Mouse (Mus musculus) intestine, embryonic 16.5 days (tissue): ENCODE results near the gene Sorcs2. TPM values are rescaled to one million over a fixed set of nuclear protein-coding genes. Genes with fewer than 3 reads are reported as not detected.

ENCODE experiments used
- ATAC-seq: fragments of 200-750 bp; cut with Nextera tagmentation; 2 replicates; pipeline ENCODE4 v1.8.0; 2017; ENCODE audit warnings: moderate TSS enrichment, moderate library complexity
- H3K27ac ChIP-seq: fragments of 300-500 bp; sonication (generic); 2 replicates; pipeline ENCODE4 v1.5.1; 2014; ENCODE audit warnings: mild to moderate bottlenecking, low read length
- H3K27me3 ChIP-seq: fragments of 300-500 bp; sonication (generic); replicated peaks from 2 replicates; pipeline ENCODE4 v1.6.1; 2014; ENCODE audit warnings: low read length, control low read depth, mixed read lengths; ENCODE audit not compliant: control insufficient read depth, insufficient read depth
- H3K36me3 ChIP-seq: fragments of 300-500 bp; sonication (generic); 2 replicates; pipeline ENCODE4 v1.6.1; 2014; ENCODE audit warnings: low read length, control low read depth; ENCODE audit not compliant: control insufficient read depth, insufficient read depth
- H3K4me1 ChIP-seq: fragments of 300-500 bp; sonication (generic); 2 replicates; pipeline ENCODE4 v1.6.1; 2014; ENCODE audit warnings: low read length, control low read depth, mixed read lengths; ENCODE audit not compliant: control insufficient read depth, insufficient read depth
- H3K4me2 ChIP-seq: fragments of 300-500 bp; sonication (generic); 2 replicates; pipeline ENCODE4 v1.6.1; 2014; ENCODE audit warnings: low read depth, low read length, control low read depth
- H3K4me3 ChIP-seq: fragments of 300-500 bp; sonication (generic); 2 replicates; pipeline ENCODE4 v1.5.1; 2014; ENCODE audit warnings: mild to moderate bottlenecking, low read length
- H3K9ac ChIP-seq: fragments of 300-500 bp; sonication (generic); 2 replicates; pipeline ENCODE4 v1.6.1; 2014; ENCODE audit warnings: low read depth, low read length
- H3K9me3 ChIP-seq: fragments of 300-500 bp; sonication (generic); 2 replicates; pipeline ENCODE4 v1.6.1; 2016; ENCODE audit warnings: low read length, control low read depth; ENCODE audit not compliant: control insufficient read depth
- WGBS: fragments of 180-500 bp; shearing (Covaris S2); extraction: QIAGEN DNeasy Blood & Tissue Kit; methylation state at CpG from one replicate; pipeline ENCODE4 v1.1.7; 2014; 5-methylcytosine and 5-hydroxymethylcytosine counted together
- polyA plus RNA-seq: library from polyadenylated mRNA; unstranded; fragments of >200 nt; fragmentation: Nextera tagmentation; extraction: Ambion mirVana; gene quantifications from 2 replicates; pipeline ENCODE4 v1.2.1, GENCODE M21; 2015

The Sorcs2 gene
- polyA plus RNA-seq, 1 experiment from 2014 or later: 8.3 TPM

DNA sequence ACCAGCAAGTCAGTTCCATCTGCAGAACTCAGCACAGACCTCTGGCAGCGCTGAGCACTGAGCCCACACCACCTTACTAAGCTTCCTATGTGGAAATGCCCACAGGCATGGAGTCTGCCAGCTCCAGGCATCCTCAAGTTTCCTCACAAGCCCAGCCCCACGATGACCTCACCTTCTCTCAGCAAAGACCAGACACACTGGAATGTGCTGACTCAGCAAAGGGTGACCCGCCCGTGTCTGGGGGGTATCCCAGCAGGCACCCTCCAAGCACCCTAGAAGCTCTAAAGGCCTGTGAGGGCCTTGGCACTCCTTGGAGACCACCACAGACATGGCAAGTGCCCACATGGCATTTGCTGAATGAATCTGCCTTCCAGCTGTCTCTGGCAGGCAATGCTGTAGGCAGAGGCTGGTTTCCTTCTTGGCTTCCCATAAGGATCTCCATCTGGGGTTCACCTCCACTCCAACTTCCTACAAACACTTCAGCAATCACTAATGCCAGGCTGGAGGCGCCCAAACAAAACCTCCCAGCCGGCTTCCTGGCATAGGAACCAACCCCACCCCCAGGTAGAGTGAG lies 17.9 kb downstream of the Sorcs2 start:
- 63% methylated on average over 6 of the region's 6 CpGs for WGBS
- no peaks in the 10 kb centered on the region for H3K9me3 ChIP-seq

DNA sequence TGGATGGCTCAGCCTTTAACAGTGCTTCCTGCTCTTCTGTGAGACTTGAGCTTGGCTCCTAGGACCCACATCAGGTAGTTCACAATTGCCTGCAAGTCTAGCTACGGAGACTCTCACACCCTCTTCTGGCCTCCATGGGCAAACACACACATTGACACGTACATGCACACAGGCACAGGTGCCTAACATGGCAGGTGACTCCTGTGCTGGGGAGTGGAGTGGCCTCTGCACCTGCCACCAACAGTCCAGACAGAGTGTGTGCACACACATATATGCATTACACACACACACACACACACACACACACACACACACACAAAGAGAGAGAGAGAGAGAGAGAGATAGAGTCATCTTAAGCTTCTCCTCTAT lies 19.6 kb downstream of the Sorcs2 start:
- WGBS: 86% methylated on average over 2 of the region's 2 CpGs
- Histone ChIP-seq H3K4me1 (peaks cover 50% of the 10 kb centered on the region), H3K9ac (no peak overlapping the region), H3K4me2 (no peak overlapping the region), H3K9me3 (no peaks in the 10 kb centered on the region), H3K27ac (peak overlapping the region; percentile 88), H3K36me3 (no peaks in the 10 kb centered on the region), H3K27me3 (no peaks in the 10 kb centered on the region), H3K4me3 (no peak overlapping the region)
- peak; percentile 29 for ATAC-seq

More for the DNA sequence above, 17.9 kb downstream of the Sorcs2 start:
- no peak overlapping the region for H3K27ac ChIP-seq
- peaks cover 45% of the 10 kb centered on the region for H3K4me1 ChIP-seq
- no peak overlapping the region for H3K4me3 ChIP-seq
- no peaks in the 10 kb centered on the region for H3K27me3 ChIP-seq
- ATAC-seq: no peak
- no peak overlapping the region for H3K4me2 ChIP-seq
- H3K9ac ChIP-seq: no peak overlapping the region
- no peaks in the 10 kb centered on the region for H3K36me3 ChIP-seq

DNA sequence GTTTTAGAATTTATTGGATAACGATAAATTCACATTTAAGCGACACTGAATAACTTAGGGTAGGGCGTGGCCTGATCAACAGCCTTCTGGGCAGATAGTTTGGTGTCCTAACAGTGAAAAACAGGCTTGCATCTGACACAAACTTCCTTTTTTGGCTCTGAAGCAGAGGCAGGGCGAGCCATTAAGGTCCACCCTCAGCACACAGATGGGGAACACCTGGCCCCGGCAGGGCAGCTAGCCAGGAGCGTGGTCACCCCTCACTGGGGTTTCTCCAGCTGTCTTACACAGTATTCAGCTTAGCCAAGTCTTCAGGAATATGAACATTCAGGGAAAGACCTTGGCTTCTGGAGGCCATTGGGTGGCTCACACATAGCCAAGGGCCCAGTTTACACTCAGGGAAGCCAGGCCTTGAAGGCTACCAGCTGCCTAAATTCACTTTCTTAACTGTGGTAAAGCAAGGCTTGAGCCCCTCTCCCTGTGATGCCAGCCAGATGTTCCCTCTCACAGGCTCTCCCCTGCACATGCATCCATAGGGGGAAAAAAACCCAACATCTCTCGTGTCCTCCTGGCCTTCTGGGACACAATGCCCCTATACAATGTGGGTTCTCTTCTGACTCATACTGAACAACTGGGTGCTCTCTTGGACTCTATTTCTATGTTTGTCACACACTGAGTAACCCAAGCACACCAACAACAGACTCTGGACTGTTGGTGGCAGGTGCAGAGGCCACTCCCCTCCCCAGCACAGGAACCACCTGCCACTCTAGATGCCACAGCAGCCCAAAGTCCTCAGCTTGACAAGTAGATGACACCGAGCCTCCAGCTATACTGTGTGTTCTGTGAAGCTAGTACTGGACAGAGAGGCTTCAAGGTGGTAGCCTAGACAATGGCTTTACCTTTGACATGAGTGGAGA lies 20.2 kb downstream of the Sorcs2 start:
- no peaks in the 10 kb centered on the region for H3K36me3 ChIP-seq
- H3K27me3 ChIP-seq: no peaks in the 10 kb centered on the region
- peaks cover 56% of the 10 kb centered on the region for H3K4me1 ChIP-seq
- peak; percentile 71 for ATAC-seq
- no peak overlapping the region for H3K4me2 ChIP-seq
- no peak overlapping the region for H3K4me3 ChIP-seq
- no peak overlapping the region for H3K9ac ChIP-seq
- 47% methylated on average over 8 of the region's 8 CpGs for WGBS
- peak overlapping the region; percentile 88 for H3K27ac ChIP-seq
- H3K9me3 ChIP-seq: no peaks in the 10 kb centered on the region

DNA sequence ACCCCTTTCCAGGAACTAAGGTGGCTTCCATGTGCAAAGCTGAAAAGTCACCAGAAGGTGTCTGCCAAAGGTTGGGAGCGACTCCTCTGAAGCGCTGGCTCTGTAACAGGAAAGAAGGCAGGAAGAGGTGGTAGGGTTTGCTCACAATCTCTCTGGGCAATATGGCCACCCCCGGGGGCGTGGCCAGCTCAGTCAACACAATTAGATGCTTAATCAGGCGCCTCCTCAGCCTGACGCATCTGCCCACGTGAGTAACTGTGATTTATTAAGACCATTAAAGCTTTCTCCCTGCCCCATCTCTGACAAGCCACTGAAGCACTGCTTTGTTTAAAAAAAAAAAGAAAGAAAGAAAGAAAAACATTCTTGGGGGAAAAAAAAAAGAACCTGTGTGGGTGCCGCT lies 22.1 kb downstream of the Sorcs2 start:
- Histone ChIP-seq H3K27me3 (no peaks in the 10 kb centered on the region), H3K4me3 (no peak overlapping the region), H3K9ac (no peak overlapping the region), H3K9me3 (no peaks in the 10 kb centered on the region), H3K4me2 (no peak overlapping the region), H3K4me1 (peaks cover 66% of the 10 kb centered on the region), H3K36me3 (no peaks in the 10 kb centered on the region), H3K27ac (peak overlapping the region; percentile 12; the same call in 1 of the 2 replicates)
- 41% methylated on average over 8 of the region's 8 CpGs for WGBS
- ATAC-seq: no peak

DNA sequence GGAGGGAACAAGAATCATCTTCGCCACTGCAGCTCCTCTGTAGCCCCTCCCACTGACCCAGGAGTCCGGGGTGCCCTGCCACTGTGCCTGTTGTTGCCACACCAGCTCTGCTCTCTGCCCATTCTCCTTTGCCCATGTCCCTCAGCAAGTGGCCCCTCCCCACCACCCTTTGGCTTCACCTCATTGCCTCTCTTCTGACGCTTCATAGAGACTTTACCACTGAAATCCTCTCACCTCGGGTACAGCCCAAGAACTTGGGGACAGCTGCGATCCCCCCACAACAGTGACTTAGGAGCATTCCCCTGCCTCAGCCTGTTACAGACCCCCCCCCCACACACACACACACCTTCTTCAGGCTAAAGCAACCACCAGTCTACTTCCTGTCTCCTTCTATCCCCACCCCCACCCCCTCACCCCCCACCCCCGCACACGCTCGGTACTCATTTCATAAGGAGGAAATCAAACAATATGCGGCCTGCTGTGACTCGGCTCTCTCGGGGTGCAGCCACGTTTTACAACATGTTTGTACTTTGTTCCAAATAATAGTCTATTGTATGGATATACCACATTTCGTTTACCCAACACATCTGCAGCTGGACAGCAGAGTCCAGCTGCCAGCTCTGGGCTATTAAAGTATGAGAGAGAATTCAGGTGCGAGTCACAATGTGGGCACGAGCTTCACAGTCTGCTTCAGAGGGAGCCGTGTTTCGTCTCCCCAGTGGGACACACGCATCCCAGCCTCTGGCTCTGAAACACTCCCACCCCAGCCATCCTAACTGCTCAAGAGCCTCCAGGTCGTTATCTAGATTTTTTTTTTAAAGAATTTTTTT lies 23.5 kb downstream of the Sorcs2 start:
- 29% methylated on average over 19 of the region's 19 CpGs for WGBS

DNA sequence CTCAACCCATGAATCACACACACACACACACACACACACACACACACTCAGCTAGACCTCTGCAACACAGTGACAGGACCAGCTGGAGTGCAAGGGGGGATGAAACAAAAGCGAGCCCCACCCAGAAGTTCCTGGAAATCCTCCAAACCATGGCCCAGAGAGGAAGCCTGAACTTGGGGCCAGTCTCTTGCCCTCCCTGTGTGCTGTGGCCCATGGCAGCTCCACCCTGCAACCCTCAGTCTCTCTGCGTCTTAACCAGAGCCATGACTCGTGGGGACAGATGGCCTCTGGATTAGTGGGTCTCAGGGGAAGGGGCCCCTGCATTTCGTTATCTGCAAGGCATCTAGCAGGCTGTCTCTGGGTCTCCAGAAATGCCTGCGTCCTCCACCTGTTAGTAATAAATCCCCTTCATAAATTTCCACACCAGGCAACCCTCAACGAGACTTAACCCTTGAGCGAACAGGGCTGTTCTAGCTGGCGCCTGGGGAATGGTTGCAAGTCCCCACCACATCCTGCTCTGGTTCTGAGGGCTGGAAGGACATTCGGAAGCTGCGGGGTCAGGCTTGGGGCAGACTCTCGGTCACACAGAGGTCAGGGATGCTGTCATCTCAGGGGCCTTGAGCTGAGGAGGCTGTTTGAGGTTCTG lies 24.6 kb downstream of the Sorcs2 start:
- Histone ChIP-seq H3K4me2 (no peak overlapping the region), H3K36me3 (no peaks in the 10 kb centered on the region), H3K9me3 (no peaks in the 10 kb centered on the region), H3K9ac (0 out of 2 replicates have a peak overlapping the region, but pooled peaks have one; percentile 27), H3K27ac (peak overlapping the region; percentile 83), H3K4me3 (no peak overlapping the region), H3K4me1 (peaks cover 73% of the 10 kb centered on the region), H3K27me3 (no peaks in the 10 kb centered on the region)
- ATAC-seq: peak; percentile 44
- 15% methylated on average over 11 of the region's 11 CpGs for WGBS

More for the DNA sequence above, 23.5 kb downstream of the Sorcs2 start:
- Histone ChIP-seq H3K4me3 (no peak overlapping the region), H3K4me2 (no peak overlapping the region), H3K4me1 (peaks cover 66% of the 10 kb centered on the region), H3K27me3 (no peaks in the 10 kb centered on the region), H3K9me3 (no peaks in the 10 kb centered on the region), H3K36me3 (no peaks in the 10 kb centered on the region), H3K9ac (peak overlapping the region; percentile 43; the same call in 1 of the 2 replicates), H3K27ac (peak overlapping the region; percentile 83)
- ATAC-seq: peak; percentile 19

DNA sequence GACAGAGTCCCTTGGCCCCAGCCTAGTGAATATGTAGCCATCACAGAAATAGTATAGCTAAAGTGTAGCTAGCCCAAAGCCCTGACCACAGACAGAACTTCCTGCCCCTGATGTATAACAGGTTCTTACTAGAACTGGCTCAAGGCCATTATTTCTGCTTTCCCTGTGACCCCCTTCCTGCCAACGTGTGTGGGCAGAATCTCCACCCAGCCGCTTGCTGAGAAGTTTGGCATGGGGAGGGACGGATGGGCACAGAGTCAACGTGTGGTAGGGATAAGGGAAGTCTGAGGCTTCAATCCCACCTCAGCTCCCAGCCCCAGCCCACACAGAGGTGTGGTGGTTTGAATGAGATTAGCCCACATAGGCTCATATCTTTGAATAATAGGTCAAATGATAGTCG lies 26.2 kb downstream of the Sorcs2 start:
- Histone ChIP-seq H3K9ac (no peak overlapping the region), H3K4me3 (no peak overlapping the region), H3K9me3 (no peaks in the 10 kb centered on the region), H3K4me2 (no peak overlapping the region), H3K4me1 (peaks cover 70% of the 10 kb centered on the region), H3K27ac (no peak overlapping the region), H3K27me3 (no peaks in the 10 kb centered on the region), H3K36me3 (no peaks in the 10 kb centered on the region)
- WGBS: 58% methylated on average over 5 of the region's 5 CpGs
- ATAC-seq: no peak

DNA sequence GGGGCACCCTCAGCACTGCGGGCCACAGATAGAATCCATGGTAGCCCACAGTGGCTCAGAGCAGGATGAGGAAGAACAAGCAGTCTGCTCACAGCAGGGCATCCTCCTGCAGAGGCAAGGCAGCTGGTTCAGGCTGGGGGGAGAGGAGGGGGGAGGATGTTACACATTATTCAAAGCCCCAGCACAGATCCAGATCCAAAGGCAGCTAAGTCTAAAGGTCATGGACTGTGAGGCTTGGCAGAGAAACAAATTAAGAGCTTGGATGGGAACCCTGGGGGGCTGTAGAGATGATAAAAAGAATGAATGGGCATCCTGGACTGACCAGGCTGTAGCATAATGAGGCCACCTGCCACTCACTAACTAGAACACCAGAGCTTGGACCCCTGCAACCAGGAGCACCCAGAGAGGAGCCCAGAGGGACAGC lies 28.7 kb downstream of the Sorcs2 start:
- WGBS: 76% methylated on average over 1 of the region's 1 CpGs
- Histone ChIP-seq H3K9ac (0 out of 2 replicates have a peak overlapping the region, but pooled peaks have one; percentile 16), H3K27me3 (no peaks in the 10 kb centered on the region), H3K36me3 (no peaks in the 10 kb centered on the region), H3K4me1 (peaks cover 62% of the 10 kb centered on the region), H3K27ac (no peak overlapping the region), H3K9me3 (no peaks in the 10 kb centered on the region), H3K4me2 (no peak overlapping the region), H3K4me3 (no peak overlapping the region)
- peak; percentile 41 for ATAC-seq
